Mouse (Mus musculus): Measurements from ENCODE around the gene C8b.

Gene C8b

DNA sequence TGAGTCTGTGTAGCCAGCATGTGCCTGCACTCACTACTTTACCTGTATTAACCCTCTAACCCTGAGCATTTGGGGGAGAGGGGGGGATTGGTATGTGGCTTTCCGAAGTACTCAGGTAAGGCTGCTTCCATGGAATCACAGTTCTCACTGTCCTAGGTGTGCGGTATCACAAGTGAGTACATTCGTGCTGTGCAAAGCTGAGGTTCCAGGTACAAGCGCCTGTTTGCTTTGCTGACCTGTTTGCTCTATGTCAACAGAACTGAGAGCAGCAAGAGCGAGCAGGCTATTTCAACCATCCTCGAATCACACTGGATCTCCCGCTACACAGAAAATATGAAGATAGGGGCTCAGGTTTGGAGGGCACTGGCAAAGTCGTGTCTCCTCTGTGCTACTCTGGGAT lies at the start of gene C8b:
C8b (plus strand) TSS at position 253 of the 400 bp plus-strand sequence.
- no peak for DNase-seq

DNA sequence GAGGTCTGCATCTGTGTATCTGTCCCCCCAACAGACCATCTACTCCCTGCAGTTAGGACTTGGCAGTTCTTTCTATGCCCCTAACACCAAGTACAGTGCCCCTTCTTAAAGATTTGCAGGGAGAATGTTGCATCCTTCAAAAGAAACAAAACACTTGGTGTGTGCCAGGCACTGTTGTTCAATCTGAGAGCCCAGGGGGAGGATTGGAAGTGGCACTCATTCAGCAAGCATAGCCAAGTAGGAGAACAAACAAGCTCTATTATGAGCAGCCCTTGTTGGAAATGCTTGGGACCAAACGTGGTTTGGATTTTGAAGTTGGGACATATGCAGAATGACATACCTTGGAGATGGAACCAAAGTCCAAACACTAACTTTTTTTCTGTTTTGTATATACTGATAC lies 49.6 kb upstream of the C8b start:
- DNase-seq: no peak

GRCm38 (mm10) chr4:104718973-104719795 lies 46.9 kb upstream of the C8b start:
- peak; percentile 5 to 13 for DNase-seq

DNA sequence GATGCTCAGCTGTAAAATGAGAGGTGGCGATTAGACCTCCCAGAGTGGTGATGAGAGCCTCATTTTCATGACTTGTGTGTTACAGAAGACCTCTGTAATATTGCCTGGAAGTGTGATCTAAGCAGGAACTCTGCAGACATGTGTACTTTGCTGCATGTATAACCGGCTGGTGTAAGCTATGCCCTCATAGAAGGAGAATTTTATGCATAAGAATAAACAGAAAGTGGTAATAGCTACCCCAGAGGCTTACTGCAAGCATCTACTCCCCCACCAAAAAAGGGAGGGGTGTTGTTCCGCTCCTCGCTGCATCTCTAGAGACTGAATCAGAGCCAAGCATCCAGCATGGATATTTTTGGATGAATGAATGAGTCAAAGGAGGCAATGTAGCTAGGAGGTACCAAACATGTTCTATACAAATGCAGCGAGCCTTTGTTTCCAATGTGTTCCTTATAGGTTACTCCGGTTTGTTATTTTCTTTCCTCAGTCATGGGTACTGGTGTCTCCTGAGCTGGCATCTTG lies 42.5 kb upstream of the C8b start:
- DNase-seq: no peak

DNA sequence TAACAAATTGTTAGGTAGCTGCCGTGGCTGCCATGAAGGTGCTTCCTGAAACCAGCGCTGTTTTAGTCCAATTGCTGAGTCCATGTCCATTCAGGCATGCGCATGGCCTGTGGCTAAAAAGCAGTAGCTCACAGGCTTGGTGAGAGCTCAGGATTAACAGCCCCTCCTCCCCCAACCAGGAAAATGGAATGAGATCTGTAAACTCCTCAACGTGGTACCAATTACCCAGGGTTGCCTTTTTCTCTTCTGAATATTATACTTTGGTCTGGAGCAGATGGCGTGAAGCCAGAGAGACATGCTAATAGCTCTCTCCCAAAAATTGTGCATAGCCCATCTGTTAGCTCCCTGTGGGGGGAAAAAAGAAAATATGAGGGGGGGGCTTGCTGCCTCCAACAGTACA lies 41.9 kb upstream of the C8b start:
- peak in 1 of 2 experiments; percentile 4 for DNase-seq

GRCm38 (mm10) chr4:104725673-104726072 lies 40.4 kb upstream of the C8b start:
- DNase-seq: peak; percentile 13 to 64

DNA sequence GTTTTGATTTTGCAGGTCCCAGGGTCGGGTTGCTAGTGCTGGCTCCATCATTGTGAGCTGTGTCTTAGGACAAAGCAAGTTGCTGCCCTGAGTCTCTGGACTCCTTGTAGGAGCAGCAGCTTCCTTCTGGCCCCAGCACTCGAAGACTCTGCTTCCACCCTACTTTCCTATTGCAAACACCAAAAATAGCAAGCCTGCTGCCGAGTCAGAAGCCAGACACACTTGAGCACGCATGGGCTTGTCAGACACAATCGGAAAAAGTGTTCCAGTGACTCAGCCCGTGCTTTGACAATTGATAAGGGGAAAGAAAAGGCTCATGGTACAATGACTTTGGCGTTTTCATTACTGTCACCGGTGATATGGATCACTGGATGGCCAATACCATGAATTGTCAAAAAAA lies 36.9 kb upstream of the C8b start:
- no peak for DNase-seq

DNA sequence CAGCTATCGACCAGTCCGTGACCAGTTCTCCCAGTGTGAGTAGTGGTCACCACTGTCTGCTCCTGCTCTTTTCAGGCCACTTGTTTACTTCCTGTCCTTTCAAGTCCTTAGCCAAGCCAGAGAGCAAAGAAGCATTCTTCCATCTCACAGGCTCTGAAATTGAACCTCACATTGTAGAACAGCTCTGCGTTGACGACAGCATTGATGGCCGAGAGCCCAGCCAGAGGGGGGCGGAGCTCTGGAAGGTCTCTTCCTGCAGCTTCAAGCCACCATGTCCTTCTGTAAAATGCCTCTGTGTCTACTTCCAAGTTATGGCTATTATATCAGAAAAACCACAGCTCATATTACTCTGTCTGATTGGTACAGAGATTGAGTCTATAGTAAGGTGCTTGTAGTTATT lies 19.6 kb upstream of the C8b start:
- DNase-seq: peak in 1 of 2 experiments; percentile 37

DNA sequence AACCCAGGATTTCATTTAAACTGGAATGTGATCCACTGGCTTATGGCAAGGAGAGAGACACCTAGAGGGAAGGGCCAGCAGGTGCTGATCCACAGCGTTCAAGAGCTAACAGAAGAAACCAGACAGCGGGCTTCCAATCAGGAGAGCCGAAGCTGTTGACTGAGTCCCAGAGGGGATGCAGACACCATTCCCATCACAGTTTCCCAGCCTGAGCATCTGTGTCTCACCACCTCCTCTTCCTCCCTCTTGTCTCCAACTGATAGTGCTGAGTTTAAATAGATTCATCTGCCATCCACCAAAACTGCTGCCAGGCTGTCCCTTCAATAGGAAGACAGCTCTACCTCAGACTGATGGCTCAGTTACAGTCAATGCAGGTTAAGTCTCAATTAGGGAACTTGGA lies 12.0 kb upstream of the C8b start:
- no peak for DNase-seq

DNA sequence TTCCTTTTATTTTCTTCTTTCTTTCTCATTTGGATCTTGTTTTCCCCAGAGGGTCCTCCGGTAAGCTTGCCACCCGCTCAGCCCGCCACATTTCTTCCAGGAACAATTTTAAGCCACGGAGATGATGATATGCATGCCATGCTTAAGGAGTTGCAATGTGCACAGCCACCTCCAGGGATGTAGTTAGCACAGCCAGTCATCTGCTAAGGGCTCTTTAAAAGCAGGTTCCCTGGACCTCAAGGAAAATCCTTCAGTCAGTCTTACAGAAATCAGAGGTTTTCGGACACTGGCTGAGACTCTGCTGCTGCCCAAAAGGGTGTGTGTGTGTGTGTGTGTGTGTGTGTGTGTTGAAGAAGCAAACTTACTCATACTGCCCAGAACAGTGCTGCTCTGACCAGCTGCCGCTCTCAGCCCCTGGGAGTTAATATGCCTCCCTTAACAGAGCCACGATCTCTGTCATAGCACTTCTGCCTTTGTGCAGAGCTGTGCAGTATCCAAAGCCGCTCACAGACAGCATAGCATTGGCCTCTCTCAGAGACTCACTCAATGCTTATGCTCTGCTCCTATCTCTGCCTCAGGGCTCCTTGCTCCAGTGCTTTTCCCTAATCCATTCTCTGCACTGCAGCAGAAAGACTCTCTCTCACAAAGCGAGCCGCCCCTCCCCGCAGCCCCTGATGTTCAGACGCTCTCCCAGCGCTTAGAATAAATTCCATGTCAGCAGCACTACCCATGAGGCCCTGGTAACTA lies 5.1 kb upstream of the C8b start:
- DNase-seq: no peak

DNA sequence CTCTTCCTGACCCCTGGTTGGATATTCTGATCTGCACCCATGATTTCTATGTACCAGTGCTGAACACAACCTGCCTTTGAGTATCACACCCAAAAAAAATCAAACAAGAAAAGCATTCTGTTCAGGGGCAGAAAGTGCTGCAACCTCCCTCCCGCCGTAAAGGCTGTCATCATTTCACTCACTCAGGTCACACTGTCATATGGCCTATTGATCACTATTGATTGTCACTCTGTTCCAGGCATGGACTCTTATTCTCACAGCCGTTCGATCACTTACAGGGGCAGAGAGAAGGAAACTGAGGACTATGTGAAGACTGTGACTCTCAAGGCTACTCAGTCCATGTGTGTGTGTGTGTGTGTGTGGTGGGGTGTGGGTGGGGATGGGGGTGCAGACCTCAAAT lies 2.1 kb downstream of the C8b start:
- DNase-seq: no peak

DNA sequence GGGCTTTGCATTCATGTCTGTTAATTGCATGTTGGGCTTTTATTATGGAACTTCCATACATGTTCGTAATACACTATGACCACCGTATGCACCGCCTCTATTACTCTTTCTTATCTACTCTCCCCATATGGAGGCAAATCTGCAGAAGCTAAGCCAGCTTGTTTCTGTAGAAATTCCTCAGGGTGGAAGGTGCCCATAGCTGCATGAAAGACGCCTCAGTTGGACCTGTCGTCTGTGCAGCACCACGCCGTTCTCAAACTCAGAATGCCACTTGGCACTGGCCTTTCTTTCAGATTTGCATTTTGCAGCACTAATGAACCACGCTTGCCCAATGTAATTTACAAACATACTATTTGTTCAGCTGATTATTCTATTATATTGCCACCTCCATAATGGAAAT lies 3.5 kb downstream of the C8b start:
- DNase-seq: no peak

DNA sequence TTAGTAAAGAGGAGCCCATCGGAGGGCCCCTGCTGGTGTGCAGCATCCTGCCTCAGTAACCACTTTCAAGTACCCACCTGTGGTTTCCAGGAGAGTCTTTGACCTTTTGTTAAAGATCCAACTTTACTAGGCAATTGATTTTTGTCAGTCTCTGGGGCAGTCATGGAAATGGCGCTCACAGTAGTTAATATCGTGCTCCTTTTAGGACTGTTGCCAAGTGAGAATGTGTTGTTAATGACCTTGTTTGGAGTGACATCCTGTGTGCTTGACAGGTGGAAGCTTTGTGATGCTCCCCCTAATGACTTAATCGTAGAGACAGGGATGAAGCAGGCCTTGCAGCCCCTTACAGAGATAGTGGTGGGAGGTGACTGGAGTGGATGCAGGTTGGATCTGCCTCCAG lies 4.2 kb downstream of the C8b start:
- no peak for DNase-seq

- no peak for DNase-seq
Observed at GRCm38 (mm10) chr4:104775601-104776000, 9.5 kb downstream of the C8b start.

DNA sequence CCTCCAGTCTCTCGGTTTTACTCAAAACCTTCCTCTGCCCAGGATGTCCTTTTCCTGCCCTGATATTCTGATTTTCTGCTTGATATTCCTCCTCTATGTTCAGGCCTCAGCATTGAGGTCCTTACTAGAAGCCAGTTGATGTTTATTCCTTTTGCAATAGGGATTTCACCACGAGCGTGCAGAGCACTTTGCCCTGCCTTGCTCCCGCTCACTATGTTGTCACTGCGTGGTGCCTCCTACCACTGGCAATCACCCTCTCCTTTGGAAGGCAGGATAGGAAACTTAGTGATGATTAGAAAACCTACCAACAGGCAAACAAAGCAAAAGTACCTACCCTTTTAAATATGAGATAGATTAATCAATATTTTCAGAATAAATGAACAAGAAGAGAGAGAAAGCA lies 13.3 kb downstream of the C8b start:
- DNase-seq: no peak

DNA sequence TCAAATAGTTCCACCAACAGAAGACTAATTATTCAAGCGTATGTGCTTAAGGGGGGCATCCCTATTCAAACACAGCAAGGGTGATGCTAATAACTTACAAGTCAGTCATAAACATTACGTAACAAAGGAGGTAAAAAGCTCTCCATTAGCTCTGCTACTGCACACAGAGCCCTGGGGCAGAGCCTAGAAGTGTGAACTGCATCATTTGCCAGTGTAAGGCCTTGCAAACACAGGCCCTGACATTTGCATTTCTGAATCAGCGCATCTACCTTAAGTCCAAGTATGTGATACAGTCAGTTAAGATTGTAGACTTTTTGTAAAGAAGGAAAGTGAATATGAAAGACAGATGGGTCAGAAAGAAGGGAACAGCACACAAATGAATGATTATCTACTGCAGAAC lies 15.3 kb downstream of the C8b start:
- no peak for DNase-seq

- no peak for DNase-seq
Observed at GRCm38 (mm10) chr4:104782346-104782745, 16.2 kb downstream of the C8b start.

- no peak for DNase-seq
Observed at GRCm38 (mm10) chr4:104792111-104792510, 26.0 kb downstream of the C8b start.

- no peak for DNase-seq
Observed at GRCm38 (mm10) chr4:104798951-104799350, 32.8 kb downstream of the C8b start.

DNA sequence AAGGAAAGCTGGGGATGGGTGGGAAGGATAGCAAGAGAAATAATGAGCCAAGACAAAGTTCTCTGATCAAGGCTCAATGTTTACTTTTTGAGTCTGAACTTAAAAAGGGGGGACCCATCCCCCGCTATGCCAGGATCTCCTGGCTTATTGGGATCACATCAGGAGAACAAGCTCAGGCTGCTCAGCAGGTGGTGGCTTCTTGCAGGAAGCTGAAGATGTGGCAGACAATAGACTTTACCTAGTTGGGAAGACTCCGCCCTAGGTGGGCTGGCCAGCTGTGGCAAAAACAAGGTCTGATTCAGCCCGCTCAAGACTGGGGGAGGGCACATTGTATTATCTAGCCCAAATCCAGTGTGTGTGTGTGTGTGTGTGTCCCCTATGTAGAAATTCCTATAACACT lies 35.5 kb downstream of the C8b start:
- DNase-seq: no peak

- no peak for DNase-seq
Observed at GRCm38 (mm10) chr4:104804100-104804499, 38.0 kb downstream of the C8b start.

- DNase-seq: no peak
Observed at GRCm38 (mm10) chr4:104805414-104806257, 39.5 kb downstream of the C8b start.

GRCm38 (mm10) chr4:104810710-104811286 lies 44.7 kb downstream of the C8b start:
- DNase-seq: no peak

All from kidney, postnatal 36 days (tissue).